ENCODE assay signal across 28 mouse cellular contexts in genomic region chr19:41997090-41997489, GRCm38 (mm10). TPM values are rescaled to one million over a fixed set of nuclear protein-coding genes. Genes with fewer than 3 reads are reported as not detected.
DNase-seq lines count a peak whose midpoint lies in the region; ATAC-seq and TF ChIP-seq lines count a peak whose summit lies in the region.
"Had no signal": no experiment of that assay in that cellular context is flagged by ENCODE, and none has a peak within 500 bp of the region (broad histone marks: within the 10 kb centered on the region; RNA-seq: fewer than 3 reads in every experiment).

No protein-coding gene starts in this region.

- no peaks in the 10 kb centered on the region for H3K9me3 ChIP-seq in heart, embryonic 13.5 days
- no peaks in the 10 kb centered on the region for H3K9me3 ChIP-seq in E14TG2a.4 (ENCODE audit: low read length)
- no peaks in the 10 kb centered on the region for H3K9me3 ChIP-seq in ES-Bruce4 (replicated peaks; ENCODE audit: control insufficient read depth, insufficient read depth, low read length, poor library complexity, severe bottlenecking)
- H3K9me3 ChIP-seq: G1E; hindbrain, embryonic 13.5 days; midbrain, embryonic 13.5 days; neural tube, embryonic 13.5 days had no signal

- H3K4me3 ChIP-seq in heart, embryonic 13.5 days = no peak overlapping the region
- H3K4me3 ChIP-seq in E14TG2a.4 (replicated peaks; ENCODE audit: low read length) (0 out of 2 replicates have a peak overlapping the region, but pooled peaks have one; percentile 11), ES-Bruce4 (ENCODE audit: low read depth, low read length) (no peak overlapping the region)
- H3K4me3 ChIP-seq: hindbrain, embryonic 13.5 days; left cerebral cortex, adult 2 months; midbrain, embryonic 13.5 days; neural tube, embryonic 13.5 days had no signal

- WGBS in heart, embryonic 13.5 days = 39% methylated on average over 10 of the region's 10 CpGs

- peak overlapping the region; percentile 46 for H3K27ac ChIP-seq in heart, embryonic 13.5 days (replicated peaks)
- H3K27ac ChIP-seq in ES-Bruce4 (ENCODE audit: insufficient read depth, low read length) = no peak overlapping the region; the same call in 1 of the 2 replicates
- H3K27ac ChIP-seq: hindbrain, embryonic 13.5 days; left cerebral cortex, adult 2 months; liver, embryonic 14.5 days; macrophage; midbrain, embryonic 13.5 days; neural tube, embryonic 13.5 days had no signal

- no peaks in the 10 kb centered on the region for H3K27me3 ChIP-seq in heart, embryonic 13.5 days (replicated peaks)
- H3K27me3 ChIP-seq in E14TG2a.4 (ENCODE audit: insufficient read depth, low read length) (no peaks in the 10 kb centered on the region), ES-Bruce4 (ENCODE audit: control insufficient read depth, insufficient read depth, low read length, poor library complexity, severe bottlenecking) (no peaks in the 10 kb centered on the region)
- H3K27me3 ChIP-seq: hindbrain, embryonic 13.5 days; midbrain, embryonic 13.5 days; neural tube, embryonic 13.5 days had no signal

- TF ChIP-seq CTCF in E14TG2a.4 (conservative IDR thresholded peaks at IDR 0.05; ENCODE audit: low read length) = no peak
- TF ChIP-seq CTCF in ES-Bruce4 (IDR thresholded peaks at IDR 0.05; ENCODE audit: low read depth, low read length) = no peak

- intact Hi-C loops in heart, postnatal 14 days (cut with DNase I) = loop anchor here (1.0 kb wide), 1 partner anchor 16 kb away; the partner anchor contains the start of genes Mms19 and Ubtd1
- intact Hi-C loops in left cerebral cortex, postnatal 4 days (cut with DNase I) = no loop called here

- TF ChIP-seq POLR2A in ES-Bruce4 (IDR thresholded peaks at IDR 0.05; ENCODE audit: insufficient read depth, low read length) = no peak

- no peak for DNase-seq in heart, postnatal 14 days
- peak; percentile 40 for DNase-seq in heart, postnatal 4 days
- no peak for DNase-seq in left cerebral cortex, postnatal 4 days
- DNase-seq: adrenal gland, adult 8-10 months; B cell, adult 2 months; cerebellum, adult 8-10 months; cerebellum, postnatal 36 days; gastrocnemius, postnatal 25 days; kidney, adult 9 months; kidney, postnatal 25 days; liver; lung, adult 2 months; lung, postnatal 10 days had no signal

- peak overlapping the region; percentile 13; the same call in 1 of the 2 replicates for H3K4me2 ChIP-seq in heart, embryonic 13.5 days
- H3K4me2 ChIP-seq: hindbrain, embryonic 13.5 days; midbrain, embryonic 13.5 days; neural tube, embryonic 13.5 days had no signal

- no peaks in the 10 kb centered on the region for H3K36me3 ChIP-seq in heart, embryonic 13.5 days
- H3K36me3 ChIP-seq in E14TG2a.4 (ENCODE audit: insufficient read depth, low read length) (no peaks in the 10 kb centered on the region; the same call in 1 of the 2 replicates), ES-Bruce4 (ENCODE audit: control insufficient read depth, insufficient read depth, low read length, poor library complexity, severe bottlenecking) (no peaks in the 10 kb centered on the region)
- H3K36me3 ChIP-seq: G1E; hindbrain, embryonic 13.5 days; midbrain, embryonic 13.5 days; neural tube, embryonic 13.5 days had no signal

- H3K9ac ChIP-seq in heart, embryonic 13.5 days = peak overlapping the region; percentile 25
- no peak overlapping the region for H3K9ac ChIP-seq in ES-Bruce4 (ENCODE audit: low read depth, poor library complexity, severe bottlenecking)
- H3K9ac ChIP-seq: hindbrain, embryonic 13.5 days; liver, embryonic 14.5 days; midbrain, embryonic 13.5 days; neural tube, embryonic 13.5 days had no signal

- peaks cover 76% of the 10 kb centered on the region for H3K4me1 ChIP-seq in heart, embryonic 13.5 days
- H3K4me1 ChIP-seq in E14TG2a.4 (replicated peaks; ENCODE audit: low read depth, low read length) = peaks cover 94% of the 10 kb centered on the region
- H3K4me1 ChIP-seq in ES-Bruce4 (ENCODE audit: control insufficient read depth, insufficient read depth, low read length) = peaks cover 14% of the 10 kb centered on the region

- no peak for ATAC-seq in heart, embryonic 13.5 days (ENCODE audit: extremely low read depth, insufficient number of reproducible peaks, low FRiP score, low TSS enrichment)
- ATAC-seq: forebrain, embryonic 14.5 days; intestine, postnatal 0 days; midbrain, embryonic 13.5 days had no signal

- TF ChIP-seq EP300 in ES-Bruce4 (IDR thresholded peaks at IDR 0.05; ENCODE audit: insufficient read depth, low read depth, low read length) = peak; percentile 50; the same call in 1 of the 2 replicates

RNA-seq across cellular contexts. Expression of gene Ubtd1, which starts 15.5 kb away (rescaled TPM):
- 12.8 and 14.6 TPM in 2 replicates for polyA plus RNA-seq in heart, embryonic 13.5 days (2015; fragmentation: Nextera tagmentation; extraction: Ambion mirVana)
- total RNA-seq in heart, postnatal 14 days (2021) = 10 to 100 TPM; 25.9 to 28.0 TPM
- polyA plus RNA-seq in ES-Bruce4 (2011; ENCODE audit: insufficient read depth, insufficient read length, low read depth, missing spikeins) = 11.1 and 13.1 TPM in 2 replicates
- total RNA-seq in heart, postnatal 4 days (2021) = 10 to 100 TPM; 26.4 to 28.3 TPM
- total RNA-seq in left cerebral cortex, postnatal 4 days (2021) = 10 to 100 TPM; 12.7 to 13.5 TPM

RNA-seq across cellular contexts. Expression of gene Mms19, which starts 16.1 kb away (rescaled TPM):
- polyA plus RNA-seq in heart, embryonic 13.5 days (2015; fragmentation: Nextera tagmentation; extraction: Ambion mirVana) = 17.2 and 22.1 TPM in 2 replicates
- total RNA-seq in heart, postnatal 14 days (2021) = 10 to 100 TPM; 16.7 to 21.2 TPM
- 77.9 and 83.9 TPM in 2 replicates for polyA plus RNA-seq in ES-Bruce4 (2011; ENCODE audit: insufficient read depth, insufficient read length, low read depth, missing spikeins)
- 10 to 100 TPM; 19.3 to 20.1 TPM for total RNA-seq in heart, postnatal 4 days (2021)
- total RNA-seq in left cerebral cortex, postnatal 4 days (2021) = 10 to 100 TPM; 38.4 to 51.1 TPM

RNA-seq across cellular contexts. Expression of gene Ankrd2, which starts 38.7 kb away (rescaled TPM):
- polyA plus RNA-seq in heart, embryonic 13.5 days (2015; fragmentation: Nextera tagmentation; extraction: Ambion mirVana) = not detected in 2 replicates
- not detected for total RNA-seq in heart, postnatal 14 days (2021)
- polyA plus RNA-seq in ES-Bruce4 (2011; ENCODE audit: insufficient read depth, insufficient read length, low read depth, missing spikeins) = not detected in 2 replicates
- total RNA-seq in heart, postnatal 4 days (2021) = under 1 TPM in 1 of 2 experiments, not detected in 1; 0.25 TPM
- not detected for total RNA-seq in left cerebral cortex, postnatal 4 days (2021)
- total RNA-seq: G1E; megakaryocyte-erythroid progenitor cell, adult 5-6 weeks had no signal
- polyA plus RNA-seq: embryonic facial prominence, embryonic 11.5 days; G1E; macrophage had no signal

RNA-seq across cellular contexts. Expression of gene Hoga1, which starts 48.3 kb away (rescaled TPM):
- 0.44 and 1.4 TPM in 2 replicates for polyA plus RNA-seq in heart, embryonic 13.5 days (2015; fragmentation: Nextera tagmentation; extraction: Ambion mirVana)
- total RNA-seq in heart, postnatal 14 days (2021) = 1 to 10 TPM; 1.4 to 2.3 TPM
- 0.91 and 1.2 TPM in 2 replicates for polyA plus RNA-seq in ES-Bruce4 (2011; ENCODE audit: insufficient read depth, insufficient read length, low read depth, missing spikeins)
- 1 to 10 TPM; 2.5 to 2.8 TPM for total RNA-seq in heart, postnatal 4 days (2021)
- 10 to 100 TPM in 1 of 2 experiments, 1 to 10 TPM in 1; 9.0 to 10.2 TPM for total RNA-seq in left cerebral cortex, postnatal 4 days (2021)
- total RNA-seq: G1E; megakaryocyte-erythroid progenitor cell, adult 5-6 weeks had no signal
- polyA plus RNA-seq: G1E had no signal

RNA-seq across cellular contexts. Expression of gene 4933411K16Rik, which starts 55.0 kb away (rescaled TPM):
- not detected in 2 replicates for polyA plus RNA-seq in heart, embryonic 13.5 days (2015; fragmentation: Nextera tagmentation; extraction: Ambion mirVana)
- under 1 TPM in 1 of 2 experiments, not detected in 1; 0.32 TPM for total RNA-seq in heart, postnatal 14 days (2021)
- polyA plus RNA-seq in ES-Bruce4 (2011; ENCODE audit: insufficient read depth, insufficient read length, low read depth, missing spikeins) = not detected in 2 replicates
- under 1 TPM; 0.26 to 0.50 TPM for total RNA-seq in heart, postnatal 4 days (2021)
- 1 to 10 TPM; 2.2 to 2.6 TPM for total RNA-seq in left cerebral cortex, postnatal 4 days (2021)
- total RNA-seq: G1E; heart, adult 18-20 months; megakaryocyte-erythroid progenitor cell, adult 5-6 weeks had no signal
- polyA plus RNA-seq: embryonic facial prominence, embryonic 11.5 days; forebrain, embryonic 14.5 days; G1E; hindbrain, embryonic 13.5 days; midbrain, embryonic 13.5 days; neural tube, embryonic 13.5 days had no signal
